Mouse (Mus musculus) midbrain, embryonic 13.5 days (tissue): Measurements from ENCODE around the gene Chst14. TPM values are rescaled to one million over a fixed set of nuclear protein-coding genes. Genes with fewer than 3 reads are reported as not detected.

Source experiments
- ATAC-seq: fragments of 200-750 bp; cut with Nextera tagmentation; 2 replicates; pipeline ENCODE4 v1.8.0; 2017; ENCODE audit warnings: mild to moderate bottlenecking, moderate TSS enrichment, moderate library complexity
- H3K27ac ChIP-seq: fragments of 300-500 bp; sonication (generic); 2 replicates; pipeline ENCODE4 v1.5.1; 2015; ENCODE audit warnings: inconsistent platforms, mild to moderate bottlenecking, moderate library complexity
- H3K27me3 ChIP-seq: fragments of 300-500 bp; sonication (generic); 2 replicates; pipeline ENCODE4 v1.6.1; 2015; ENCODE audit warnings: mild to moderate bottlenecking, inconsistent platforms
- H3K36me3 ChIP-seq: fragments of 300-500 bp; sonication (generic); 2 replicates; pipeline ENCODE4 v1.6.1; 2015; ENCODE audit warnings: mild to moderate bottlenecking, inconsistent platforms
- H3K4me1 ChIP-seq: fragments of 300-500 bp; sonication (generic); replicated peaks from 2 replicates; pipeline ENCODE4 v1.6.1; 2015; ENCODE audit warnings: inconsistent platforms
- H3K4me2 ChIP-seq: fragments of 300-500 bp; sonication (generic); replicated peaks from 2 replicates; pipeline ENCODE4 v1.6.1; 2015; ENCODE audit warnings: moderate library complexity, mild to moderate bottlenecking, inconsistent platforms
- H3K4me3 ChIP-seq: fragments of 300-500 bp; sonication (generic); replicated peaks from 2 replicates; pipeline ENCODE4 v1.5.1; 2015; ENCODE audit warnings: mild to moderate bottlenecking, inconsistent platforms
- H3K9ac ChIP-seq: fragments of 300-500 bp; sonication (generic); replicated peaks from 2 replicates; pipeline ENCODE4 v1.6.1; 2015; ENCODE audit warnings: mild to moderate bottlenecking, inconsistent platforms
- H3K9me3 ChIP-seq: fragments of 300-500 bp; sonication (generic); 2 replicates; pipeline ENCODE4 v1.6.1; 2016; ENCODE audit warnings: mild to moderate bottlenecking, inconsistent platforms
- WGBS: fragments of 180-500 bp; shearing (Covaris S2); methylation state at CpG from one replicate; pipeline ENCODE4 v1.1.7; 2015; 5-methylcytosine and 5-hydroxymethylcytosine counted together
- polyA plus RNA-seq: library from polyadenylated mRNA; unstranded; fragments of >200 nt; fragmentation: Nextera tagmentation; extraction: Ambion mirVana; gene quantifications from 2 replicates; pipeline ENCODE4 v1.2.1, GENCODE M21; 2015

The Chst14 gene
- polyA plus RNA-seq, 1 experiment from 2014 or later: 6.2 TPM

DNA sequence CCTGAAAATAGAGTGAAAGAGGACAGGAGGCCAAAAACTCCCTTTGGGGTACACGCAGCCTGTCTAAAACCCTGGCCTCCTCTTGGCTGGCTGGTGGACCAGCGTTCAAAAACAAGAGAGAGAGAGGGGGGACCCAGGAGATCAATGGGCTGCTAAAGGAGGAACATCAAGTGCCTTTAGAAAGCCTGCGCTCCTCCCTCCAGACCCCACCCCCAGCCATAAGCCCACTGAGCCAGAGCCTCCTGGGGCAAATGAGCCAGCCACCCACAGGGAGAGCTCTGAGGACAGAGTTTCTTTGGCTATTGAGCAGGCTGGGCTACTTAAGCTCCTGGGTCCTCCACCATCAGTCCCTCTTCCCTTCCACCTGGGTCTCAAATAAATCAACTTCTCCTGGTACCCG lies 27.5 kb upstream of the Chst14 start:
- H3K4me3 ChIP-seq: no peak overlapping the region
- H3K27ac ChIP-seq: no peak overlapping the region
- H3K9ac ChIP-seq: no peak overlapping the region
- H3K4me2 ChIP-seq: no peak overlapping the region
- peaks cover 70% of the 10 kb centered on the region for H3K27me3 ChIP-seq
- H3K9me3 ChIP-seq: no peaks in the 10 kb centered on the region
- H3K36me3 ChIP-seq: no peaks in the 10 kb centered on the region
- H3K4me1 ChIP-seq: peaks cover 52% of the 10 kb centered on the region
- no peak for ATAC-seq
- WGBS: 6% methylated on average over 4 of the region's 4 CpGs

DNA sequence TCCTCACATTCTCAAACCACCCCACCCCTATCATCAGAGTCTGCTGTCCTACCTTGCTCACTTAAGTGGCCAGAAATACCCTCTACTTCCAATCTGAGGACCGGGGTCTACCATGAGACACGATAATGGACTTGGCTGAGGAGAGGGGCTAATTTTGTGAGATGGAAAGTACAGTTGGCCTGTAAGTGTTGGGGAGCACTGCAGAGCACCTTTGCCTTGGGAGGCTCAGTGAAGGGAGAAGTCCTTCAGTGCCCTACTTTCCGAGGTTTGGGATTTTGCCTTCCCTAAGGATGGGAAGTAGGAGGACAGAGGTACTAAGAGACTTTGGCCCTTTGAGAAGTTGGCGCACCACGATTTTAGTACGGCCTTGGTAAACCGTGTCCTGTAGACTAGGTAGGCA lies 27.0 kb upstream of the Chst14 start:
- no peak overlapping the region for H3K4me2 ChIP-seq
- no peak overlapping the region for H3K9ac ChIP-seq
- H3K27ac ChIP-seq: no peak overlapping the region
- no peaks in the 10 kb centered on the region for H3K9me3 ChIP-seq
- H3K4me3 ChIP-seq: no peak overlapping the region
- ATAC-seq: no peak
- WGBS: 12% methylated on average over 7 of the region's 7 CpGs
- H3K27me3 ChIP-seq: peaks cover 65% of the 10 kb centered on the region
- H3K36me3 ChIP-seq: no peaks in the 10 kb centered on the region
- peaks cover 58% of the 10 kb centered on the region for H3K4me1 ChIP-seq

DNA sequence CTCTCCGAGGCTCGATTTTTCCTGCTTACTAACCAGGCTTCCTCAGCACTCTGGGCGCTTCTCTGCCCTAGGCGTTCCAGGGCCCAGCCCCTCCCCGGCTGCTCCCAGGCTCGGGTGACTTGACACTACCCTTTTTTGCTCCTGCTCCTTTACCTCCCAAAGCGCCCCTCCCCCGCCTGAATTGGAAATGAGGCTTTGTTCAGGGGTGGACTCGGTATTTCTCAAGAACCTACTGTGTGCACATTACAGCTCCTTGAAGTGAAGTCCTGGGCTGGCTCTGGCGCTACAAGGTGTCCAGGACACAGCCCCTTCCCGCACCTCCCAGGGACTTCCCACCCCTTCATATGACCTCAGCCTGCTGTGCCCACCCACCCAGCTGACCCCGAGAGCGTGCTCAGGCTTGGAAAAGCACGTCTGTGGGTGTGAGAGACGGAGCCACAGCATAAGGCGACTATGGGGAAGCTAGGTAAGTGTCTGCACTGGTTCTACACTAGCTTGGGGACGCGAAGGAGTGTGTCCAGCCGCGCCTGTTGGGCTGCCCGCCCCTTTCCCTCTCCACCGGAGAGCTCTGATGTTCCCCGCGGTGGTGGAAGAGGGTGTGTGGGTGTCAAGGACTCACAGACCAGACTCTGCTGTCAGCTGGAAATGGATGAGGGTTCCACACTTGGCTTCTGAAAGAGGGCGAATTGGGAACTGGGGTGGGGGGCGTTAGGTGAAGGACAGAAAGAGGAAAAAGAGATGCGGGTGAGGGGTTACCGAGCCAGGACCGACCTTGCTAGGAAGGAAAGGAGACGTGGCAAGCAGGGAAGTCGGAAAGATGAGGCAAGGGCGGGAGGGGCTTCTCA lies 26.1 kb upstream of the Chst14 start, which contains the start of gene Bahd1:
Bahd1 (plus strand) TSS at position 397 of the 845 bp plus-strand sequence.
- H3K27me3 ChIP-seq: peaks cover 56% of the 10 kb centered on the region
- H3K36me3 ChIP-seq: no peaks in the 10 kb centered on the region
- WGBS: under 1% methylated on average over 31 of the region's 32 CpGs
- no peak within 1 kb of the TSS for H3K27ac ChIP-seq
- peak within 1 kb of the TSS; percentile 97 for H3K4me2 ChIP-seq
- H3K9ac ChIP-seq: peak within 1 kb of the TSS; percentile 66
- peaks cover 67% of the 10 kb centered on the region for H3K4me1 ChIP-seq
- no peaks in the 10 kb centered on the region for H3K9me3 ChIP-seq
- peak within 1 kb of the TSS; percentile 93 for H3K4me3 ChIP-seq
- peak; percentile 10; the same call in 1 of the 2 replicates for ATAC-seq

DNA sequence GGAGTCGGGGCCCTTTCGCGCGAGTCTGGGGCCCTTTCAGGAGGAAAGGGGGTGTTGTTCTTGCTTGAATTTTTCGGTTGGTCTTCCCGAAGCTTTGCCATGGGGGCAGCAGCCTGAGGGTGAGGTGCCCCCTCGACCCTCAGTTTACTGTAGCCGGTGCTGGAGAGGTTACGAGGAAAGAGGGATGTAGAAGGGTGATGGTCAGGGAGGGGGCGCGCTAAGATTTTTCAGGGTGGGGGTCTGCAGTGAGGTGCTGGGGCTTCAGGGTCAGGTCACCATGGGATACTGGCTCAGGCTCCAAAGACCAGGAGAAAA lies 25.5 kb upstream of the Chst14 start:
- under 1% methylated on average over 11 of the region's 11 CpGs for WGBS
- Histone ChIP-seq H3K9me3 (no peaks in the 10 kb centered on the region), H3K27me3 (peaks cover 50% of the 10 kb centered on the region), H3K4me3 (peak overlapping the region; percentile 93), H3K27ac (no peak overlapping the region), H3K4me1 (peaks cover 72% of the 10 kb centered on the region), H3K36me3 (no peaks in the 10 kb centered on the region), H3K4me2 (peak overlapping the region; percentile 97), H3K9ac (peak overlapping the region; percentile 66)
- no peak; the same call in 1 of the 2 replicates for ATAC-seq

DNA sequence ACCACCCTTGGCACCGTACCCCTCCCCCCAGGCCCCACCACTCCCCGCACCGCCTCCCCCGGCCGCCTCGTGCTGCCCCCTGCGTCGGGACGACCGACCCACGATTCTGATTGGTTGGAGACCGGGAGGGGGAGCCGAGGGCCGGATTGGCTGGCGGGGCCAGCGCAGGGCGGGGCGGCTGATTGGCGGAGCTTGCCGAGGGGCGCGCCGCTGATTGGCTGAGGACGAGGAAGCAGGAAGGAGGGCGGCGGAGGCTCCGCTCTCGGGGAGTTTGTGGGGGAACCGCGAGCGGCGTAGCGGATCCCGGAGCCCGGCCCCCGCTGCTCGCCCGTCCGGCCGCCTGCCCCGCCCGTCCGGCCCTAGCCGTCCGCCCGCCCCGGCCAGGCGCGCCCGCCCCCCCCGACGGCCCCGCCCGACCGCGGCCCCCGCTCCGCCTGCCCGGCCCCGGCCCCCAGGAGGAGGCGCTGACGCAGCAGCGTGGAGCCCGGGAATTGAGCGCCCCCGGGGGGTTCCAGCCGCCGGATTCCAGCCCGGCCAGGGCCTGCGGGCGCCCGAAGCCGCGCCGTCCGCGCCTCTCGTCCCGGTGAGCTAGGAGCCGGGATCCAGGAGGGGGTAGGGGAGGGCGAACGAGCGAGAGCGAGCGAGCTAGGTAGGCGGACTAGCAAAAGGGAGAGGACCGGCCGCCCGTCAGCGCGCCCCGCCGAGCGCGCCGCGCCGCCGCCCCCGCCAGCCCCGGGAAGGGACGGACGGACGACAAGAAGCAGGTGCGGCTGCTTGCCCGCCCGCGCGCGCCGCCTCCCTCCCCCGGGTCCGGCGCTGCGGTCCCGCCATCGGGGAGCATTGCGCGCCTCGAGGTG lies 24.9 kb upstream of the Chst14 start:
- ATAC-seq: peak; percentile 85
- Histone ChIP-seq H3K27ac (peak overlapping the region; percentile 90), H3K36me3 (no peaks in the 10 kb centered on the region), H3K9me3 (no peaks in the 10 kb centered on the region), H3K4me1 (peaks cover 74% of the 10 kb centered on the region), H3K27me3 (peaks cover 44% of the 10 kb centered on the region), H3K9ac (peak overlapping the region; percentile 93), H3K4me3 (peak overlapping the region; percentile 93), H3K4me2 (peak overlapping the region; percentile 97)
- 1% methylated on average over 65 of the region's 120 CpGs for WGBS

DNA sequence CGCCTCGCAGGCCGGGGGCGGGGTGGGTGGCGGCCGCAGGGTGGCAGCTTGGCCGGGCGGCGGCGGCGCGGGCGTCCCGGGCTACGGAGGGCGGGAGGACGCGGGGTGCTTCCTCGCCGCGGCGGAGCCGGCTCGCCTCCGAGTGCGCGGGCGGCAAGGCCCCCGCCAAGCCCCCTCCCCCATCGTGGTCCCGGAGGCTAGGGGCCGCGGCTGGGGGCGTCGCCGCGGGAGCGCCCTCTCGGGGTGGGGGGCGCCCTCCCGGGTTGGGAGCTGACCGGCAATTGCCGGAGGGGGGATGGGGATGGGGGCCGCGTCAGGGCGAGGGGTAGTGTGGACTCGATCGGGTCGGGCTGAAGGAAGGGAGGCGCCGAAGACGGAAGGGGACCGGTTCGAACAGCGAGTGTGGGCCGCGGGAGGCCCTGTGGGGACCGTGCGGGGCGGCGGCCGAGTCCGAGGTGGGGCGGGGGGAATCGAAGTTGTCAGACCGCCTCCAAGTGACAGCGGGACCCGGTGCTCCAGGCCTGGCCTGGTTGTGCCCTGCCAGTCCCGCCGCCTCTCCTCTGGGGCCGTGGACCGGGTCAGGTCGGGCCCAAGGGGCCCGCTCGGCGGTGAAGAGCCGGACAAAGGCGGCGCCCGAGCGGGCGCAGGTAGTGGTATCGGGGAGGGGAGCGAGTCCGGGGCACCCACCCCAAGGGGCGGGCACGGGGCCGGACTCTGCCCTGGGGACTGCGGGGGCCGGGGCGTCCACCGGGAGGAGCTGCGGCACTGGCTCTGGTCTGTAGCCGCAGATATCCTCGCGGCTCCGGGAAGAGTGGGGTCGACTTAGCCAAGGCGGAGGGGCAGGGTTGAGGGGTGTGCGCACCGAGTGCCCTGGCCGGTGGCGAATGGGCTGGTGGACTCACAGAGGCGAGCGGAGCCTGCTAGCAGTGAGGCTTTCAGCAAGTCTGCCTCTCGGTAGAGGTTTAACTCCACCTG lies 24.0 kb upstream of the Chst14 start:
- peak; percentile 25 for ATAC-seq
- no peaks in the 10 kb centered on the region for H3K9me3 ChIP-seq
- H3K4me2 ChIP-seq: peak overlapping the region; percentile 97
- peaks cover 34% of the 10 kb centered on the region for H3K27me3 ChIP-seq
- peak overlapping the region; percentile 93 for H3K9ac ChIP-seq
- peak overlapping the region; percentile 93 for H3K4me3 ChIP-seq
- peaks cover 66% of the 10 kb centered on the region for H3K4me1 ChIP-seq
- under 1% methylated on average over 68 of the region's 106 CpGs for WGBS
- peak overlapping the region; percentile 90 for H3K27ac ChIP-seq
- H3K36me3 ChIP-seq: no peaks in the 10 kb centered on the region

DNA sequence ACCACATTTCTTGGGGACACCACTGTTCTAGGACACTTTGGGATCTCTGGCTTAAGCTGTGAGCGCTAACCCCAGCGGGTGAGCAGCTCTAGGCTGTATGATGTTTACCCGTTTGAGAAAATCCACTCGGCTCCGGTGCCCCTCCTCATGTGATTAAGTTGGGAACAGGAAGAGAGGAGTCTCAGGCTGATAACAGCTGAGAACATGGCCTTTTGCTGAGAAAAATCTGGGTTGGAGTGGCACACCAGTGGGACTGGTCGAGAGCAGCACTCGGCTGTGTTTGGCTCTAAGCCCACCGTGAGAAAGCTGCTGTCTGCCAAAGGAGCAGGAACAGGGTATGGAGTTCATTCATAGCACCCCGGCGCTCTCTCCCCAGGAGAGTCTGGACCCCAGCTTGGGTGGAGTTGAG lies 23.0 kb upstream of the Chst14 start:
- H3K4me3 ChIP-seq: peak overlapping the region; percentile 93
- no peak for ATAC-seq
- no peaks in the 10 kb centered on the region for H3K36me3 ChIP-seq
- peak overlapping the region; percentile 97 for H3K4me2 ChIP-seq
- H3K4me1 ChIP-seq: peaks cover 56% of the 10 kb centered on the region
- H3K9me3 ChIP-seq: no peaks in the 10 kb centered on the region
- H3K9ac ChIP-seq: peak overlapping the region; percentile 93; the same call in 1 of the 2 replicates
- H3K27me3 ChIP-seq: peaks cover 24% of the 10 kb centered on the region
- H3K27ac ChIP-seq: 0 out of 2 replicates have a peak overlapping the region, but pooled peaks have one; percentile 90
- WGBS: 5% methylated on average over 10 of the region's 10 CpGs

DNA sequence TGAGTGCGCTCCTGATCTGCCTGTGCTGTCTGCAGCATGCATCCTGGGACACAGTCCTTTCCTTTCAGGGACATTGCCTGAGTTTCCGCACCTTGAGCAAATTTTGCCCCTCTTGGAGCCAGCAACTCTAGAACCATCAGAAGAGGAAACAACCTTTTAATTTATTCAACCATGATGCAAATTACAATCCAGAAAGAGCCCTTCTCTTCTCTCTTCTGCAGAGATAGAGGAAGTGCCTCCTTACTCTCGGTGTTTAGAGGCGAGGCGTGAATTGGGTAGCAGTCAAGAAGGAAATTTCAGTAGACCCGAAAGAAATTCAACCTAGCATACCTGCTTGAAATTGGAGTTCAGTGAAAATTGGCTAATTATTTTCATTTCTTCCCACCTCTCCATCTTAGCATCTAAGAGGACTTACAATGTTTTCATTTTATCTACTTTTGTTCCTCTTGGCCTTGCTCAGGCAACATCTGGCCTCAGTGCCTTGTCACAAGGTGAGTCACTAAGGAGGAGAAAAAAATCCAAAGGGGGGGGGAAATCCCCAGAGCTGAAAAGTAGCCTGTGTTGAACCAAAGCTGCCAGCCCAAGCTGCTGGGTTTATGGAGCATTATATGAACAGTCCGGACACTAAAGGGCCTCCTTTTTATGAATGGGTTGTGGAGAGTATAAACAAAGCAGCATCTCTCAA lies 20.7 kb upstream of the Chst14 start:
- H3K36me3 ChIP-seq: no peaks in the 10 kb centered on the region
- no peaks in the 10 kb centered on the region for H3K9me3 ChIP-seq
- H3K4me3 ChIP-seq: no peak overlapping the region
- H3K27ac ChIP-seq: no peak overlapping the region
- peaks cover 53% of the 10 kb centered on the region for H3K4me1 ChIP-seq
- whole genome bisulfite sequencing: 87% methylated on average over 7 of the region's 7 CpGs
- peaks cover 2% of the 10 kb centered on the region; the same call in 1 of the 2 replicates for H3K27me3 ChIP-seq
- H3K9ac ChIP-seq: 0 out of 2 replicates have a peak overlapping the region, but pooled peaks have one; percentile 3
- H3K4me2 ChIP-seq: no peak overlapping the region
- no peak for ATAC-seq

DNA sequence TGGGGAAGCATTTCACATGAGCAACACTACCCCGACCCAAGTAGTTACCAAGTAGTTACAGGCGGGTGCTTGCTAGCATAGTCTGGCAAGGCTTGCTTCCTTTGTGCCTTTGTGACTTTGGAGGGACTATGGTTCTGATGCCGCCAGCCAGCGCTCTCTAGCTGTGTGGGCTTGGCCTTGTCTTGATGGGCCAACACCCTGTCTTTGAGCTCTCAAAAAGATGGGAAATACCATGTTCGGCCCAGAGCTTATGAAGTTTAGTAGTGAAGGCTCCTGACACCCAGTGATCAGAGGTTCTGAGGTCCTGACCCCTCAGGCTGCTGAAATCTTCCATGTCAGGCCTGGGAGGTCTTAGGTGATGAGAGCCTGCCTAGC lies 20.2 kb upstream of the Chst14 start:
- Histone ChIP-seq H3K9ac (no peak overlapping the region), H3K4me2 (no peak overlapping the region), H3K36me3 (no peaks in the 10 kb centered on the region), H3K9me3 (no peaks in the 10 kb centered on the region), H3K27me3 (no peaks in the 10 kb centered on the region), H3K27ac (no peak overlapping the region), H3K4me1 (peaks cover 54% of the 10 kb centered on the region), H3K4me3 (no peak overlapping the region)
- no peak for ATAC-seq
- WGBS: 79% methylated on average over 5 of the region's 5 CpGs

DNA sequence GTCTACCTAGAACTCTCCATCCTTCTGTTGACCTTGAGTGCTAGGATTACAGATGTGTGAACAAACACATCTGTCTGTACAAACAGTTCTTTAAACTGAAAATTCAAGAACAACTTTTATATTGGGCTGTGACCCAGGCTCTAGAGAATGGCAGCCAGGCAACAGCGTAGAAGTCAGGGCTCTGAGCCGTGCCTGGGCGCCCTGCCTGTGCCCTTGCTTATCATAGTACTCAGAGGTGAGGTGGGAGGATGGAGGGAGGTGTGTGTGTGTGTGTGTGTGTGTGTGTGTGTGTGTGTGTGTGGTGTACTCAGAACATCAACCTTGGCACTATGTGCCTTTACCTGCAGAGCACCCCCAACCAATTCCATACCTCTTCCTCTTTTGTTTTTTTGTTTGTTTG lies 18.5 kb upstream of the Chst14 start:
- 93% methylated on average over 3 of the region's 3 CpGs for WGBS
- no peaks in the 10 kb centered on the region for H3K36me3 ChIP-seq
- ATAC-seq: no peak
- H3K27ac ChIP-seq: no peak overlapping the region
- peaks cover 59% of the 10 kb centered on the region for H3K4me1 ChIP-seq
- H3K4me3 ChIP-seq: no peak overlapping the region
- no peak overlapping the region for H3K4me2 ChIP-seq
- no peak overlapping the region for H3K9ac ChIP-seq
- H3K27me3 ChIP-seq: no peaks in the 10 kb centered on the region
- H3K9me3 ChIP-seq: no peaks in the 10 kb centered on the region

DNA sequence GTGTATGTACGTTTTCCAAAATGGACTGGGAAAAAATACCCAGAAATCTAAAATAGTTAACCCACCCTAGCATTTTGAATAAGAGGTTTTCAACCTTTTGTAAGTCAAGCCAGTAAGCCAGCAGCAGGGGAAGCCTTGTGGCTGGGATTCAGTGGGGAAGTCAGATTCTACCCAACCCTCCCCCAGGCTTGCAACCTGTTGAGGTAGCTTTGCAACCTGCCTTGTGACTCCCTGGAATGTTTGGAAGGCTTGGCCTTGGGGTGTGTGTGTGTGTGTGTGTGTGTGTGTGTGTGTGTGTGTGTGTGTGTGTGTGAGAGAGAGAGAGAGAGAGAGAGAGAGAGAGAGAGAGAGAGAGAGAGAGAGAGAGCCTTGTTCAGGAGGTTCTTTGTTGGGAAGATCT lies 17.1 kb upstream of the Chst14 start:
- no peak overlapping the region for H3K27ac ChIP-seq
- no peaks in the 10 kb centered on the region for H3K36me3 ChIP-seq
- H3K9ac ChIP-seq: no peak overlapping the region
- no peak for ATAC-seq
- H3K4me2 ChIP-seq: no peak overlapping the region
- H3K27me3 ChIP-seq: no peaks in the 10 kb centered on the region
- peaks cover 59% of the 10 kb centered on the region for H3K4me1 ChIP-seq
- H3K4me3 ChIP-seq: no peak overlapping the region
- no peaks in the 10 kb centered on the region for H3K9me3 ChIP-seq
- 61% methylated on average over 1 of the region's 1 CpGs for WGBS
